Mouse (Mus musculus): ENCODE data around the gene Tmcc2. TPM values are rescaled to one million over a fixed set of nuclear protein-coding genes. Genes with fewer than 3 reads are reported as not detected.

The Tmcc2 gene
- polyA plus RNA-seq, 1 experiment: 11.2 TPM

DNA sequence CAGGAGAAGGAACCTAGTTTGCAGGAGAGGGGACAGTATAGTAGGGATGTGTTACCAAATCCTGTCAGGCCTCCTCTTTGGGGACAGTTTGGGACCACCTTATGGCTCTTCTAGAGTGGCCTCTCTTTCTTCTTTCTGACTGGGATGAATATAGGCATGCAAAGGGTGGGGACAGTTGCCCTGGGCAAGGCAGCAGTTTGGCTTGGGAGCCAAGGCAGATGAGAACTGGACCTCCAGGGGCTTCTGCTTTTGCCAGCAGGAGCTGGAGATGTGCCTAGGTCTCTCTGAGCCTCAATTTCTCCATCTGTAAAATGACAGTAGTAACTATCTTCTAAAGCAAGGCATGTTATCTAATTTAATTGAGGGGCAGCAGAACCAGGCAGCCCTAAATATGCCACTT lies 44.1 kb downstream of the Tmcc2 start:
- no peak overlapping the region for H3K27ac ChIP-seq (ENCODE audit: insufficient read depth, low read depth, low read length)
- peaks cover 41% of the 10 kb centered on the region for H3K4me1 ChIP-seq (ENCODE audit: control insufficient read depth, insufficient read depth, low read length)
- H3K4me3 ChIP-seq (ENCODE audit: insufficient read depth, low read length): no peak overlapping the region
- TF ChIP-seq POLR2A (IDR thresholded peaks at IDR 0.05; ENCODE audit: borderline replicate concordance, low read depth, low read length) (no peak), CTCF (IDR thresholded peaks at IDR 0.05; ENCODE audit: low read depth, low read length) (no peak)

DNA sequence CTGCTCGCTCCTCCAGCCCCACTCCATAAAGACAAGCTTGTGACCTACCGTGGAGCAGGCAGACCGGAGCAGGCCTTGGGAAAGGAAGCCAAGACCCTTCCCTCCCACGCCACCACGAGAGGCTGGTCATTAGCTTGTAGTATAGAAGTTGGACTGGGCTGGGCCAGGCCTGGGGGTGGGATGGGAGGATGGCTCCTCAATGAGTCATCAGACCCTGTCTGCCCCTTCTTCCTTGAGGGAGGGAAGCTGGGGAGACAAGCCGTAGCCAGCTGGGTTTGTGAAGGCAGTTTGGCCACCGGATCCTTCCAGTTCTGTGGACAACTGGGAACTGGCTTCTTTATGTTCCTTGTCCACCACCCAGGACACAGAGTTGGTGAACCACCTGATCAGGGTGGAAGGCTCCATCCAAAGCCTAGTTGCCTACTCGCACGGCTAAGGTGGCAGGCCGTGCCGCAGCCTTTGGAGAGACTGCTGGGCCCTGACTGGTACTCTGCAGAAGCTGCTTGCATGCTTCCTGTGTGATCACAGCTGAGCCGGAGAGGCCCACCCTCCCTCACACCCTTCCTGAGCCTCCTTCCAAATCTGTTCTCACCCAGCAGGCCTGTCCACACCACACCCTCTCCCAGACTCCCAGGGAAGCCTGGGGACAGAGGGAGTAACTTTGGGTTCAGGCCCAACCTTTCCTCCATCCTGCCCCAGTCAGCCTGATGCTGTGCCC lies 44.8 kb downstream of the Tmcc2 start:
- no peak overlapping the region for H3K27ac ChIP-seq (ENCODE audit: insufficient read depth, low read depth, low read length)
- H3K4me3 ChIP-seq (ENCODE audit: insufficient read depth, low read length): no peak overlapping the region
- peaks cover 45% of the 10 kb centered on the region for H3K4me1 ChIP-seq (ENCODE audit: control insufficient read depth, insufficient read depth, low read length)
- no peak for TF ChIP-seq CTCF (IDR thresholded peaks at IDR 0.05; ENCODE audit: low read depth, low read length)
- no peak for TF ChIP-seq POLR2A (IDR thresholded peaks at IDR 0.05; ENCODE audit: borderline replicate concordance, low read depth, low read length)

DNA sequence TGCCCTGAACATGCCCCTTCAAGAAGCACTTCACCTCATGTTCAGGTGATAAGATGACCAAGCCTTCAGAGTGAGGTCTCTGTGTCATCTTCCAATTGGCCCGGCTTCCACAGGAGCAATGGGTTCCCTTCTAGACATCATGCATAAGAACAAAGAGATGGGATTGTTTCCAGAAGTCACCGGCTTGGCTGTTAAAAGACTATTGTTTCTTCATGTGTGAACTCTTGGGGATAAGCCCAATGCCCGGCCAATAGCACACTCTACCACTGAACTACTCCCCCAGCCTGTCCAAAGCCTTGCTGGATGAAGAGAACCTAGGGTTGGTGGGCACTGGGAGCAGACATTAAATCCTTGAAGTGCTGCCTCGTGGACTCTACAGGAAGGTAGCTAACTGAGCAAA lies 45.6 kb downstream of the Tmcc2 start:
- H3K4me1 ChIP-seq (ENCODE audit: control insufficient read depth, insufficient read depth, low read length): peaks cover 53% of the 10 kb centered on the region
- H3K4me3 ChIP-seq (ENCODE audit: insufficient read depth, low read length): no peak overlapping the region
- no peak for TF ChIP-seq POLR2A (IDR thresholded peaks at IDR 0.05; ENCODE audit: borderline replicate concordance, low read depth, low read length)
- no peak overlapping the region for H3K27ac ChIP-seq (ENCODE audit: insufficient read depth, low read depth, low read length)

- Histone ChIP-seq H3K4me1 (ENCODE audit: control insufficient read depth, insufficient read depth, low read length) (peaks cover 58% of the 10 kb centered on the region), H3K27ac (ENCODE audit: insufficient read depth, low read depth, low read length) (peak overlapping the region; percentile 41), H3K4me3 (ENCODE audit: insufficient read depth, low read length) (no peak overlapping the region)
- no peak for TF ChIP-seq CTCF (IDR thresholded peaks at IDR 0.05; ENCODE audit: low read depth, low read length)
- no peak for TF ChIP-seq POLR2A (IDR thresholded peaks at IDR 0.05; ENCODE audit: borderline replicate concordance, low read depth, low read length)
These were observed 47.4 kb downstream of the Tmcc2 start for GRCm38 (mm10) chr1:132343656-132344055.

- Histone ChIP-seq H3K4me1 (ENCODE audit: control insufficient read depth, insufficient read depth, low read length) (peaks cover 63% of the 10 kb centered on the region), H3K4me3 (ENCODE audit: insufficient read depth, low read length) (no peak overlapping the region), H3K27ac (ENCODE audit: insufficient read depth, low read depth, low read length) (peak overlapping the region; percentile 41)
- TF ChIP-seq CTCF (IDR thresholded peaks at IDR 0.05; ENCODE audit: low read depth, low read length) (no peak), POLR2A (IDR thresholded peaks at IDR 0.05; ENCODE audit: borderline replicate concordance, low read depth, low read length) (no peak)
These were observed 47.9 kb downstream of the Tmcc2 start for GRCm38 (mm10) chr1:132343191-132343590.

DNA sequence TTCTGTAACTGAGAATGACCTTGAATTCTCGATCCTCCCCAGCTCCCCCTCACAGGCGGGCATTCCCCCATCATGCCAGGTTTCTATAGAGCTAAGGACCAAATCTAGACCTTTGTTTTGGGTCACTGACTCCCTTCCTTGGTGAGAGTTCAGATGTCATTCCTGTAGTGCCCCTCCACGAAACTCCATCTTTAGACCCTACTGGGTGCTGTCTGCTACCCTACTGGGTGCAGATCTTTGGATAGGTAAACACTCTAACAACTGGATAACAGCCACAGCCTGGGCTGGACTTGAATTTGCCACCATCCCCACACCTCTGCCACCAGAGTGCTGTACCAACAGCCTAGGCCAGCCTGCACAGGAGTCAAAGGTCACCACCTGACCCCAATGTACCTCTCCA lies 48.6 kb downstream of the Tmcc2 start:
- TF ChIP-seq POLR2A (IDR thresholded peaks at IDR 0.05; ENCODE audit: borderline replicate concordance, low read depth, low read length) (no peak), CTCF (IDR thresholded peaks at IDR 0.05; ENCODE audit: low read depth, low read length) (no peak)

GRCm38 (mm10) chr1:132341731-132342501 lies 49.2 kb downstream of the Tmcc2 start:
- peaks cover 69% of the 10 kb centered on the region for H3K4me1 ChIP-seq (ENCODE audit: control insufficient read depth, insufficient read depth, low read length)
- peak overlapping the region; percentile 21 for H3K4me3 ChIP-seq (ENCODE audit: insufficient read depth, low read length)
- TF ChIP-seq CTCF (IDR thresholded peaks at IDR 0.05; ENCODE audit: low read depth, low read length) (no peak), POLR2A (IDR thresholded peaks at IDR 0.05; ENCODE audit: borderline replicate concordance, low read depth, low read length) (no peak)
- peak overlapping the region; percentile 85 for H3K27ac ChIP-seq (ENCODE audit: insufficient read depth, low read depth, low read length)

More for the DNA sequence above, 48.6 kb downstream of the Tmcc2 start:
- Histone ChIP-seq H3K27ac (ENCODE audit: insufficient read depth, low read depth, low read length) (peak overlapping the region; percentile 73; the same call in 1 of the 2 replicates), H3K4me1 (ENCODE audit: control insufficient read depth, insufficient read depth, low read length) (peaks cover 67% of the 10 kb centered on the region), H3K4me3 (ENCODE audit: insufficient read depth, low read length) (peak overlapping the region; percentile 21)

DNA sequence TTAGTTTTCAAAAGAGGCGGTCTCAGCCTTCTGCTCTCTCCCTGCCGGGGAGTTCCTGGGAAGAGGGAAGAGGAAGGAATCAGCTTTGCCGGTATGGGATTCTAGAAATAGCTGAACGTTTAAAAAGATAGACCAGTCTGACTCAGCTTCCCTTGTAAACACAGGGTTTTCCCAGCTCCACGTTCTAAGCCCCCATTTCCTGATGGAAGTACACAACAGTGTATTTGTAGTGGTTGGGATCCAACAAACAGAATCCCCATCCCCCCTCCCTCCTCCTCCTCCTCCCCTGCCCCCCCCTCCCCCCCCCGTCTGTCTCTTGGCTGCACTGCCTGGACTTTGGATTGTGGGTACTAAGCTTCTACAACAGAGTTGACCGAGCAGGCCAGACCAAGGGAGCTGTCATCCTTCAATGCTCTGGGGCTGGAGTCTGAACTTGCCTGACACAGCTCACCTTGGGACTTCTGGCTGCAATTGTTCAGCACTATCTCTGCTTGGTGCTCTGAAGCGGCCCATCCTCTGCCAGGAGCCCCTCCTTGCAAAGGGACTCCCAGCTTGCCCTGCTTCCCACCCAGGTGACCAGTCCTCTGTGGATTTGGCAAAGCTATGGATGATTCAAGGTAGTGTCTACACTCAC lies 52.9 kb downstream of the Tmcc2 start:
- Histone ChIP-seq H3K4me3 (ENCODE audit: insufficient read depth, low read length) (no peak overlapping the region), H3K4me1 (ENCODE audit: control insufficient read depth, insufficient read depth, low read length) (peaks cover 52% of the 10 kb centered on the region), H3K27ac (ENCODE audit: insufficient read depth, low read depth, low read length) (no peak overlapping the region)
- TF ChIP-seq CTCF (IDR thresholded peaks at IDR 0.05; ENCODE audit: low read depth, low read length): no peak
- TF ChIP-seq POLR2A (IDR thresholded peaks at IDR 0.05; ENCODE audit: borderline replicate concordance, low read depth, low read length): no peak

DNA sequence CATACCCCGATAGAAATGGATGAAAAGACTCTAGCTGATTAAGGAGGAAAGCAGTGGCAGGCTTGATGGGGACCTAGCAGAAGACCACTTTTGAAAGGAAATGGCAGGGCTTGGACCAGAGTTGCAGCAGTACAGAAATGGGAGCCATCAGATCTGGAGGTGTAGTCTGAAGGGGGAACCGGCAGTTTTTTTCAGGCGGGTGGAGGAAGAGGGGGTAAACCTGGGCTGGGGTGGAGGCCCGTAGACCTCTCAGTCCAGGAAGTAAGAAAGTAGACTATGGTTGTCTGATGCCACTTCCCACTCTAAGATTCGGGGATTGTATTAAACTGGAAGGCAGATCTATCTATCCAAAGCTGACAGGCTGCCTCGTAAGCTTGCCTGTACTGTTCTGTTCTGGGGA lies 54.2 kb downstream of the Tmcc2 start:
- H3K4me1 ChIP-seq (ENCODE audit: control insufficient read depth, insufficient read depth, low read length): peaks cover 42% of the 10 kb centered on the region

More for the DNA sequence above, 54.2 kb downstream of the Tmcc2 start:
- TF ChIP-seq CTCF (IDR thresholded peaks at IDR 0.05; ENCODE audit: low read depth, low read length) (no peak), POLR2A (IDR thresholded peaks at IDR 0.05; ENCODE audit: borderline replicate concordance, low read depth, low read length) (no peak)
- Histone ChIP-seq H3K4me3 (ENCODE audit: insufficient read depth, low read length) (no peak overlapping the region), H3K27ac (ENCODE audit: insufficient read depth, low read depth, low read length) (no peak overlapping the region)

All from bone marrow macrophage, adult 2 months (primary cell).